Mouse (Mus musculus): ENCODE results near the gene Dnal1.
"Not testable (repeated sequence)": the region's sequence is repeated elsewhere in the genome, so short reads cannot be mapped to it uniquely, and the experiment has no call there.

The Dnal1 gene

DNA sequence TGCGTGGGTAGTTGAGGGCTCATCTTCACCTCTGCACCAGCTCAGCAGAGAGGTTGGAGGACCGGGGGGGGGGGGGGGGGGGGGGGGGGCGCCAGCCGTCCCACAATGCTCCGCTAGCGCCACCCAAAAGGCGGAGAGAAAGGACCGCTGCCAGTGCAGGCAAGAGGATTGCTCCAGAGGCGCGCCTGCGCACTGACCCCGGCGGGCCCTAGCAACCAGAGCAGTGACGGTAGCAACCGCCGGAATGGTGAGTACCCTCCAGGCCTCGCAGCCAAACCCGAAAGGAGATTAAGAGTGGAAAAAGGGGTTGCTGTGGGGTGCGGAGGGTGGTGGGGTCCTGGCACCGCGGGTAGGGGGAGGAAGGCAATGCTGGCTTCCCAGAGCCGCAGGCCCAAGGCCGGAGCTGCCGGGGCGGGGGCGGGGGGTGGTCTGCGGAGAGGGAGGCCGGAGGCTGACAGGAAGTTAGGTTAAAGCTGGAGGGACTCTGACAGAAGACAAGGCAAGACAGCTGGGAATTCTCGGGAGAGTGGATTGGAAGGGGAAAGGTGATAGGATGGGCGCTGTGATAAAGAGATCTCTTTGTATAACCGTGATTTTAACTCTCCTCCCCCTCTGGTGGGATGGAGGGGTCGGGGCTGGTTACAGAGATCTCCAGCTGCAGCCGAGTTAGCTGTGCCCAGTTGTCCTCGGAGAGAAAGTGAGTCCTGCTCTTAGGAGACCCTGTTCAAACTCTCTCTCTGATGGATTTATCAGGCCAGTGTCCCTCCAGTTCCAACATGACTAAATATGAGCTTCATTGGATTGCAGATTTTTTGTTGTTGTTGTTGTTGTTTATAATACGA, at the start of gene Dnal1:
TSS of gene Dnal1 (plus strand) at position 214 of the 842 bp plus-strand sequence.
- peak; percentile 87 for DNase-seq

DNA sequence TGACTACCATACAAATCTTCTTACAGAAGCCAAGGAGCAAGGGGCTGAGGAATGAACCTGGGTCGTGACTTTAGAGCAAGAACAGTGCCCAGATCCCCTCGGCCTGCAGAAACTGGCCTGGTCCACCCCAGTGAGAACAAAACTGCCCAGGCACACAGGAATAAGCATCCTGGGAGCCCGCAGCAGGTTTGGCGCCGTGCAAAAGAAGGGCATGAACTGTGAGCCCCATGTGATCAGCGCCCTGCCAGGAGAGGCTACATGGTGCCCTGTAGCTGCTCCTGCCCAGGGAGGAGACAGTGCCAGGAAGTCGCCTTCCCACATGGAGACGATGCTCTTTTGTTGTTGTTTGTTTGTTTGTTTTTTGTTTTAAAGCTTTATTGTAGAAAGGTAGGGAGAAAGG, 49.5 kb upstream of the Dnal1 start:
- DNase-seq: no peak

DNA sequence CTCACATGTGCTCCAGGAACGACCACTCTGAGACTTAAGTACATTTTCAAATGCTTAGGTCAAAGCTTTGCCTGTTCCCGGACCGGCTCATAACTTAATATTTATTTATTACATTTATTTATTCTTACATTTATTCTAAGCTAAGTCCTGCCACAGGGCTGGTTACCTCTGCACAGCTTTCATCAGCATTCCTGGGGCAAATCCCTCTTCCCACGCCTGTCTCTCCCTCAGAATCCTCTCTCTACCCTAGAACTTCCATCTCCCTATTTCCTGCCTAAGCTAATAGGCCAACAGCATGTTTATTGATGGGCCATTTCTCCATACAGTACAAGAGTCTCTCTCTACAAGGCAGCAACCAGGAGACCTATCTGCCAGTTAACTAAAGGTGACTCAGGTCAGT, 46.4 kb upstream of the Dnal1 start:
- DNase-seq: no peak

DNA sequence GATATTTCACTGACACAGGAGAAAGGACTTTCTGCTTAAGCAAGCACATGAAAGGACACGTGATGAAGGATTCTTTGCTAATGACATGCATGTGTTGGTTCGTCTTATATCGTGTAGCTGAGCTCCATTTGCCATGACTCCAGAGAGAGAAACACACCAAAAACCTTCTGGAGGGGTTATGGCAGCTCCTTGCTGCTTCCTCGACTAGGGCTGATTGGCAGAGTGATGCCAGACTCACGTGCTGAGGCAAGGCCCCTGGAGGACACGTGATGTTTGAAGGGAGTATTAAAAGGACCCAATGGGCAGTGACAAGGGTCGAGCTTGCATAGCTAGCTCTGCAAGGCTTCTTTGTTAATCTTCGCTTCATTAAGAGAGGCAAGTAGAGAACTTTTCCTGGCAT, 45.9 kb upstream of the Dnal1 start:
- no peak for DNase-seq

DNA sequence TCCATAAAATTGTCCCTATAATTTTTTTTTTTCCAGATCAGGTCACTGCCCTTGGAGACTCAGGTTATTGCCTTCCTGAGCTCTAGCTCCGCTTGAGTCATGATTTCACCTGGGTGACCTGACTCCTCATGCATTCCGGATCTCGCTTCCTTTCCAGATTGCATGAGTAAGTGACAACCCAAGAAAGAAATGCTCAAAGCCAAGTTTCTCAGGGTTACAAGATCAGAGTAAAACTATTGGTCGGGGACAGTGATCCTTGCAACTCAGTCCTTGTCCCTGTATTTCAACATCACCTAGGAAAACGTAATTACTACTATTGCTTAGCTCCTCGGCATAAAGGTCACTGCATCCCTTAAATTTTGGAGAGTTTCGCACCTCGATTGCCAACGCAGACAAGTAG, 45.2 kb upstream of the Dnal1 start, which contains the start of gene Acot5:
TSS of gene Acot5 (plus strand) at position 340 of the 400 bp plus-strand sequence.
- no peak for DNase-seq

DNA sequence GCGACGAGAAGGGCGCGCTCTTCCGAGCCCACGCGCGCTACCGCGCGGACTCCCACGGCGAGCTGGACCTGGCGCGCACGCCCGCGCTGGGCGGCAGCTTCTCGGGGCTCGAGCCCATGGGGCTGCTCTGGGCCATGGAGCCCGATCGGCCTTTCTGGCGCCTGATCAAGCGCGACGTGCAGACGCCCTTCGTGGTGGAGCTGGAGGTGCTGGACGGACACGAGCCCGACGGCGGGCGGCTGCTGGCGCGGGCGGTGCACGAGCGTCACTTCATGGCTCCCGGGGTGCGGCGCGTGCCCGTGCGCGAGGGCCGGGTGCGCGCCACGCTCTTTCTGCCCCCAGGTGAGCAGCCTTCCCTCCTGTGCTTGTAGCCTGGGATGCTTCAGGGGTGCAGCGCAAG, 44.6 kb upstream of the Dnal1 start:
- DNase-seq: peak; percentile 34

DNA sequence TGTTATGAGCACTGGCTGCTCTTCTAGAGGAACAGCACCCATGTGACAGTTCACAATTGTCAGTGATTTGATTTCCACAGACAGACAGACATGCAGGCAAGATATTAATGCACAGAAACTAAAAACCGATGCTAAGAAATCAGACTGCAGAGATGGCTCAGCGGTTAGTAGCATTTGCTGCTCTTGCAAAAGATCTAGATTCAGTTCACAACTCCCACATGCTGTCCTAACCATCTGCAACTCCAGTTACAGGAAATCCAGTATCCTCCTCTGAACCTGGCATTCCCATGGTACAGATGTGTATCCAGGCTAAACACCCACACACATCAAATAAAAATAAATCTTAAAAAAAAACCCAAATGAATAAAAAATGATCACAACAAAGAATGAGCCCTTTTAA, 42.5 kb upstream of the Dnal1 start:
- DNase-seq: no peak

DNA sequence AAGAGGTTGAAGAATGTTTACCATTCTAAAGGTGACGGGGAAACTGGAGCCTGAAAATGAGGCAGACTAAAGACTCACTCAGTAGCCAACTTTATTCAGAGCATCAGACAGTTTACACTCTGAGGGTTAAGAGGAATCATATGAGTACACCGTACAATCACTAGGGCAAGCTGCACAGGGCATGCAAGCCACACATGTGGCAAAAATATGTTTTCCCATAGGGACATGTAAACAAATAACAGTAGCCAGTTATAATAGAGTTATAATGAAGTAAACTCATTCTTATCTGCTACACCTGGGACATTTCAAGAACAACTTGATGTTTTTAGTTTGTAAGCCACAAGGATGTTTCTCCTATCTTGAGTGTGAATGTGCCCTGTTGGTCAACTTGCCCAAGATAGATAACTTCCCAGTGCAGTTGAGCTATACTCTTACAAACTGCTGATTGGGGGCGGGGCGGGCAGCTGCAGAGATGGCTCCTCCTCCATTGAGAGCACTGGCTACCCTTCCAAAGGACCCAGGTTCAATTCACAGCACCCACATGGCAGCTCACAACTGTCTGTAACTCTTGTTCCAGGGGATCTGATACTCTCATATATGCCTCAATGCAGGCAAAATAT, 36.7 kb upstream of the Dnal1 start:
- DNase-seq: no peak

DNA sequence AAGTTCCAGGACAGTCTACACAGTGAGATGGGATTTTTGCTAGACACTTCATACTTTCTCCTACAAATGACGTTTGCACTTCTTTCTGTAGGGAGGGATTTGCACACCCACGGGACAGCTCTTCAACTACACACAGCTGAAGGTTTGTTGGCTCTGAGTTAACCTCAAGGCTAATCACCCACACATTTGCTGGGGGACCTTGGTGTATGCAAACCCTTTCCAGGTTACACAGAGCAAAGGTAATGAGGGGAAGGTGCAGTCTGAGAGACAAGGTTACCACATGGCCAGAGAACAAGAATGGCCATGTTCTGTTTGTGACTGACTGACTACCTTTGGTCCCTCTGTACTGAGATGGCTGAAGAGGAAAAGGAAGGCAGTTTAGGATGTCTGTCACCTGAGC, 30.3 kb upstream of the Dnal1 start:
- no peak for DNase-seq

DNA sequence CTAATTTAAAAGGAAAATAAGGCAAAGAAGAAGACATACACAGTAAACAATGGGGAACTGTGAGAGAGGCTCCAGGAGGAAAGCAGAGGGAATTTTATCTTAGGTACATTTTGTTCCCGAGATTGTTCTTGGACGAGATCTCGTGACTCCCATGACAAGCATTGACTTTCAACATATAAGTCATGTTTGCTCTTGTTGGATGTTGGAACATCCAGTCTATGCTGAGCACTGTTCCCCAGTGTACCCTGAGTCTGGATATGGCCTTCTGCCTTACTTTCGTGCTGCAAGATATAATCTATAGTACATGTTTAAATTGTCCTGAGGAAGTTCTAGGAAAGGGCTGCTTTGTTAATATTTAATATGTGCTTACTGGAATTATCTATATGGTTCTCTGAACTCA, 29.6 kb upstream of the Dnal1 start:
- no peak for DNase-seq

DNA sequence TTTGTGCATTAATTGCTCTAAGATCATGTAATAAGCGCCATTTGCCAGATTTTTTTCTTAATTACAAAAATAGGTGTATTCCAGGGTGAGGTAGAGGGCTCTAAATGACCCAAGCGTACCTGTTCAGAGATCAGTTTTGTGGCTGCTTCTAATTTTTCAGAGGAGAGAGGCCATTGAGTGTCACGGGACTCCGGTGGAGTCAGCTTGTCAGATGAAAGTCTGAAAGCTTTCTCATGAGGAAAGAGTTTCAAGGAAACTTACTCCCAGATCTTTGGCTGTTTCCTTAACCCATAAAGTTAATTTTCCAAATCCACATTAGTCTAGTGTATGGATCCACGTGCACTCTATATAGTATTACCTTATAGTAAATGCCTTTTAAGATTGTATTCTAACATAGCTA, 19.5 kb upstream of the Dnal1 start:
- DNase-seq: not testable (repeated sequence)

DNA sequence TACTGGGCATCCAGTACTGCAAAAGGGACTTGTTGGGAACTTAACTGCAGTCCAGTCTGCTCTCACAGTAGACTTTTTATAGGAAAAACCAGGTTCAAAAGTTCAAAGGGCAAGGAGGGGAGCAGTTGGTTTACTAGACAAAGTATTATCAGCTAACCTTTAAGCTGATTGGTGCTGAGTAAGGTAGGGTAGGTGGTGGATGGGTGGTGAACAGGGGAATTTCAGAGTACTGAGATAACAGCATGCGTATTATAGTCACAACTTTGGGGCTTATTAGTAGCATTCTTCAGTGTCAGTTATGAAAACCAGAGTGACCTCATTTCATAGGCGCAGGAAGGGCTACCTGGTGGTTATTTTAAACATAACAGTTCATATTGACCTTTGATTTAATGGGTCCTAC, 14.6 kb upstream of the Dnal1 start:
- DNase-seq: no peak

DNA sequence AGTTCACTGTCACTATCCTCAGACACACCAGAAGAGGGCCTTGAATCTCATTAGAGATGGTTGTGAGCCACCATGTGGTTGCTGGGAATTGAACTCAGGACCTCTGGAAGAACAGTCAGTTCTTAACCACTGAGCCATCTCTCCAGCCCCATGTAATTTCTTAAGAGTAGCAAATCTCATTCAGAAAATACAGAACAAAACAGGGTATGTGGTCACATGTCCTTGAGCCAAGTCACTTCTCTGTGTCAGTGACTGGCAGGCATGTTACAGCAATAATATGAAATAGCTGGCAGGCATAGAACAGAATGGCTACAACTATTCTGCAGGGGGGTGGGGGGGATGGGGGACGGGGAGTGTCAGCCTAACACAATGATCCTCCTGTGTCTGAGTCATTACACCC, 14.1 kb upstream of the Dnal1 start:
- no peak for DNase-seq

DNA sequence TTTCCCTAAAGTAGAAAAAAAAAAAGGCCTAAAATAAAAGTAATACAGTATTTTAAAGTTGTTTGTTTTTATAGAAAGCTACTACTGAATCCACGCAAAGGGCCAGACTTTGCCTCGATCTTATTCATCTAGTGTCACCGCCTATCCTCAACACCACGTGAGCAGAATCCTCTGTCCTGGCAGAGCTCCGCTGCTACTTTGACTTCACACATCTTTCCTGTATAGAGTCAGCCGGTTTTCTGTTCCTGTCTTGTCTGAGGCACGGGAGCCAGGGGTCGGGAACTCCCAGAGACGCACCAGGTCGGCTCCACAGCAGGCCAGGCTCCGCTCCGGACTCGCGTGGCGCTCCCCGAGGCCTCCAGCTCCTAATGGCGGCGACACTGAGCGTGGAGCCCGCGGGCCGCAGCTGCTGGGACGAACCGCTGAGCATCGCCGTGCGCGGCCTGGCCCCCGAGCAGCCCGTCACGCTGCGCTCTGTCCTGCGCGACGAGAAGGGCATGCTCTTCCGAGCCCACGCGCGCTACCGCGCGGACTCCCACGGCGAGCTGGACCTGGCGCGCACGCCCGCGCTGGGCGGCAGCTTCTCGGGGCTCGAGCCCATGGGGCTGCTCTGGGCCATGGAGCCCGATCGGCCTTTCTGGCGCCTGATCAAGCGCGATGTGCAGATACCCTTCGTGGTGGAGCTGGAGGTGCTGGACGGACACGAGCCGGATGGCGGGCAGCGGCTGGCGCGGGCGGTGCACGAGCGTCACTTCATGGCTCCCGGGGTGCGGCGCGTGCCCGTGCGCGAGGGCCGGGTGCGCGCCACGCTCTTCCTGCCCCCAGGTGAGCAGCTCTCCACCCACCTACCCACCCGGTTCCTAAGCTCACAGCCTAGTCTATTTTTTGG, 13.3 kb upstream of the Dnal1 start, which contains the start of gene Acot6:
TSS of gene Acot6 (plus strand) at position 51 of the 889 bp plus-strand sequence.
- DNase-seq: peak; percentile 46

DNA sequence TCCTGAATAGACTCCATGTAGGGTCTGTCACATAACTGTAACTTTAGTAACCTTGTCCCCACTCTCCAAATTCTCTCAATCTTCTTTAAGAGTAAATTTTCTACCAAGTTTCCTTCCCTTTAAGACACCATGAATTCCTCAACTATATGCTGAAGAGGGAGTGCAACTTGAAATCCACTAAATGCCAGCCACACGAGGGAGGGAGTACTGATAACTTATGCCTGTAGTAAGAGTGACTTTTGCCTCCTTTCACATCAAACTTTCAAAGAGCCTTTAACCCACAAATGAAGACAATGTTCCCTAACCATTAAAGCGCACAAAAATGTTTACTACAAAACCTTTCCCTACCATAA, 12.7 kb upstream of the Dnal1 start:
- DNase-seq: no peak

DNA sequence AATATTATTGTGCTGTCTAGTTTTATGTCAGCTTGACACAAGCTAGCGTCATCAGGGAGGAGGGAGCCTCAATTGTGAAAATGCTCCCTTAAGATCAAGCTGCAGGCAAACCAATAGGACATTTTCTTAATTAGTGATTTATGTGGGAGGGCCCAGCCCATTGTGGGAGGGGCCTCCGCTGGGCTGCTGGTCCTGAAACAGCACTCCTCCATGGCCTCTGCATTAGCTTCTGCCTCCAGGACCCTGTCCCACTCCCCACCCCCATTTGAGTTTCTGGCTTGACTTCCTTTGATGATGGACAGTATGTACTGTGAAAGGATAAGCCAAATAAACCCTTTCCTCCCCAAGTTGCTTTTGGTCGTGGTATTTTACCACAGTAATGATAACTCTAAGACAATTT, 7.2 kb upstream of the Dnal1 start:
- no peak for DNase-seq

DNA sequence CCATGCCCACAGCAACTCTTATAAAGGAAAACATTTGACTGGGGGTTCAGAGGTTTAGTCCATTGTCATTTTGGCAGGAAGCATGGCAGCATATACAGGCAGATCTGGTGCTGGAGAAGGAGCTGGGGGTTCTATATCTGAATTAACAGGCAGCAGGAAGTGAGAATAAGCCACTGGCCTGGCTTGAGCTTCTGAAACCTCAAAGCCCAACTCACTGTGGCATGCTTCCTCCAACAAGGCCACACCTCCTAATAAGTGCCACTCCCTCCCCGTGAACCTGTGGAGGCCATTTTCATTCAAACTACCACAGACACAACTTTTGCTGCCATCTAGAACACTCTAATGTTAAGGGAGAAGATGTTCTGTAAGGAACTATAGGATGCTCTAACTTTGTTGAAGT, 6.5 kb upstream of the Dnal1 start:
- no peak for DNase-seq

DNA sequence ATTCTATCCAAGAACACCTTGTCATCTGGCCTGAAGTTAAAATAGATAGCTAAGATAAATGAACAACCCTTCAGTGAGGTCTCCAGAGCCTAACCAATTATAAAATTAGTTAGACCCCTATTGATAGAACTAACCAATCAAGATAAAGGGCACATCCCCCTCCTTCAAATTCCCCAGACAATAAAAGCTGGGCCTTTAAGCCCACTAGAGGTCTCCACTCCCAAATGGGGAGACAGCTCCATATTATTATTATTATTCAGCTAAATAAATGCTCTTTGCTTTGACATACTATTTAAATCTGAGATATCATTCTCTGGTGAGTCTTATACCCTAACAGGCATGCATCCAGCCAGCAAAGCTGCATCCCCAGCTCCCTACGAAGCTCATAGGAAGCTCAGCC, 4.2 kb upstream of the Dnal1 start:
- no peak for DNase-seq

DNA sequence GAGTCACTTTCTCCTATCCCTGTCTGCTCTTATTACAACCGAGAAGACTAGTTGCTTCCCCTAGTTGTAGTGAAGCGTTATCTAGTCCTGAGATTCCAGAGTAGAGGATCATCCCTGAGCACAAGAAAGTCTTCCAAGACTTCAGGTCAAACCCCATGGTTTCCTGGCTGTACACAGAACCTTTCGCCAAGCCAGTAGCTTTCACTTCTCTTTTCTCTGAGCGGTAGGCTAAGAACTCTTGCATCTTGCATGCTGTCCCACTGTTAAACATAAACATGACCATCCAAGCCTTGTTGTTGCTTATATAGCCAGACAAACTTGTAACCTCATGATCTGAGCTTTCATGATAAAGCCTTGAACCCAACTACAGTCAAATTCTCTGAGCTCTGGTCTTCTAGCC, 3.4 kb upstream of the Dnal1 start:
- DNase-seq: no peak

DNA sequence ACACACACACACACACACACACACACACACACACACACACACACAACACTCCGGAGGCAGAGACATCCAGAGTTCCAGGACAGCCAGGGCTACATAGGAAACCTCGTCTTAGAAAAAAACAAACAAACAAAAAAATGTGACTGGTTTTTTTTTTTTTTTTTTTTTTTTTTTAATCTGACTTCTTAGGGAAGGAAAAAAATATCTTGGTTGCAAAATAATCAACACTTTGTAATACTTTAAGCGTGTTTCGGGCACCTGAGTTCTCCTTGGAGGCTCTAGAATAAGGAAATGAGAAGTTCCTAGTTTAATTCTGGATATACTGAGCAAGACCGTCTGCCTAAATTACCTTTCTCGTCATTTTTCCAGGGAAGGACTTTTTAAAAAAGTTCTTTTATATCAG, 490 bp upstream of the Dnal1 start:
- DNase-seq: no peak

DNA sequence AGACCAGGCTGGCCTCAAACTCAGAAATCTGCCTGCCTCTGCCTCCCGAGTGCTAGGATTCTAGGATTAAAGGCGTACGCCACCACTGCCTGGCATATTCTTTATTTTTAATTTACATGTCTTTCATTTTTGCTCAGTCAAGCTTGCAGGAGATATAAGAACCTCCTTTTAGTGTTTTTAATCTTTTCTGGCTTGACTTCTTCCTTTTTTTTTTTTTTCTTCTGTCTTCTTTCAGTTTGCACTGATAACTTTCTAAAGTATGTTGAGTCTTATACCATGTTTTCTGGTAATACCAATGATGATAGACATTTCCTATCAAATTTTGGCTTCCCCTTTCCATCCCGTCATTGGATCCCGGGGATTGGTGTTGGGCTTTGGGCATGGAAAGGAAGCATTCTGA, 5.4 kb downstream of the Dnal1 start:
- no peak for DNase-seq

DNA sequence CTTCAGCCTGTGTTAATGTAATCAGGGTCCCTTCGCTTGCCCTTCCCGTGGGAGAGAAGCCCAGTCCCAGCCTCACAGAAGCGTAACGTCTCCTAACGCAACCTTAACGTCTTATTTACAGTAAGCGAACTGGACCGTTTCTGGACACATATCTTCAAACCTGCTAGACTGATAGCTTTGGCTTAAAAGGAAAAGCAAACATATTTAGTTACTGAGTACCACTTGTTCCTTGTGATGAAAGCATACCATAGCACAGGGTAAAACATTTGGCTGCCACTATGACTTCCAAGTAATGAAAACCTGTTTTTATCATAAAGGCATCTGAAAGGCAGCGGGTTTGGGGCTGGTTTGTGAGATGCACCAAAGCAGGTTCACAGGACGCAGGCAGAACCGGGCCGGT, 11.7 kb downstream of the Dnal1 start:
- DNase-seq: no peak

DNA sequence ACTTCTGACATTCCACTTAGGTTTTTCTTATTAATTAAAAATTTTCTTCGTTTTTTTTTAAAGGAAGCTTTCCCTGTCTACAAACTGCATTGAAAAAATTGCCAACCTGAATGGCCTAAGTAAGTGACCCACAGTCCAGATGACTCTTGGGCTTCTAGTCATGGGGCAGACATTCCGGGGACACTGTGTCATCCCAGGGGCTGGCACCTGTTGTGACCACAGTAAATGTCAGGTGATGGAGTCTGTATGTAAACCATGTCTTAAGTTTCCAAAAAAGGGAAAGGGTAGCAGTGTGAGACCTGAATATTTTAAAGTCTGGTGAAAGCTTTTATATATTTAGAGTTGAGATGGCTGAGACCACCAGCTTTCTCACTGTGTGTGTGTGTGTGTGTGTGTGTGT, 12.7 kb downstream of the Dnal1 start:
- no peak for DNase-seq

DNA sequence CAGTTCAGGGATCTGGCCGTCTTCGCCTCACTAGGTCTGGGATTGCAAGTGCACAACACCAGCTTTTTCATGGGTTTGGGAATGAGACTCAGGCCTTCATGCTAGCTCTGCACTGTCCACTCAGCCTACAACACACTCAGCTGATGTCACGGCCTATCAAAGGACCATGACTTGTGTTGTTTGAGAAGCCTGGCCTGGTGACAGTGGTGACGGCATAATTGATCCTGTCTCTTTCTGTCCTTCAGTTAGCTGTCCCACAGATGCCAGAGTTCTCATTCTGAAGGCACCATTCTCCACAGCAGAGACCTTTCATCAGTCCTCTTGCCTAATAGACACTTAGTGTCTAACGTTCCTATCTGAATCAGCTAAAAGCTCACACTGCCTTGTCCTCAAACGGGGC, 14.4 kb downstream of the Dnal1 start:
- DNase-seq: no peak
